Mouse (Mus musculus) hindbrain, embryonic 11.5 days (tissue): ENCODE measurements around the gene Cadm2. TPM values are rescaled to one million over a fixed set of nuclear protein-coding genes. Genes with fewer than 3 reads are reported as not detected.

Source experiments
- ATAC-seq: fragments of 200-750 bp; cut with Nextera tagmentation; 2 replicates; pipeline ENCODE4 v1.8.0; 2017; ENCODE audit warnings: mild to moderate bottlenecking, moderate TSS enrichment, moderate library complexity; ENCODE audit not compliant: low FRiP score
- DNase-seq: peaks from one replicate; pipeline ENCODE4 v3.0.0-alpha.2; 2015; ENCODE audit warnings: low spot score
- H3K27ac ChIP-seq: fragments of 300-500 bp; sonication (generic); 2 replicates; pipeline ENCODE4 v1.5.1; 2014; ENCODE audit warnings: mild to moderate bottlenecking, low read depth, low read length
- H3K27me3 ChIP-seq: fragments of 300-500 bp; sonication (generic); 2 replicates; pipeline ENCODE4 v1.6.1; 2014; ENCODE audit warnings: mild to moderate bottlenecking, low read length, moderate library complexity, mixed read lengths; ENCODE audit not compliant: control insufficient read depth, insufficient read depth
- H3K36me3 ChIP-seq: fragments of 300-500 bp; sonication (generic); 2 replicates; pipeline ENCODE4 v1.6.1; 2014; ENCODE audit warnings: mild to moderate bottlenecking, low read length, moderate library complexity, mixed read lengths; ENCODE audit not compliant: control insufficient read depth, insufficient read depth
- H3K4me1 ChIP-seq: fragments of 300-500 bp; sonication (generic); replicated peaks from 2 replicates; pipeline ENCODE4 v1.6.1; 2014; ENCODE audit warnings: low read length, mixed read lengths; ENCODE audit not compliant: control insufficient read depth, insufficient read depth
- H3K4me2 ChIP-seq: fragments of 300-500 bp; sonication (generic); replicated peaks from 2 replicates; pipeline ENCODE4 v1.6.1; 2014; ENCODE audit warnings: mild to moderate bottlenecking, low read depth, low read length
- H3K4me3 ChIP-seq: fragments of 300-500 bp; sonication (generic); 2 replicates; pipeline ENCODE4 v1.5.1; 2014; ENCODE audit warnings: low read depth, low read length
- H3K9ac ChIP-seq: fragments of 300-500 bp; sonication (generic); 2 replicates; pipeline ENCODE4 v1.6.1; 2014; ENCODE audit warnings: low read depth, low read length
- H3K9me3 ChIP-seq: fragments of 300-500 bp; sonication (generic); 2 replicates; pipeline ENCODE4 v1.6.1; 2016; ENCODE audit warnings: low read length; ENCODE audit not compliant: control insufficient read depth
- WGBS: fragments of 180-500 bp; shearing (Covaris S2); extraction: QIAGEN DNeasy Blood & Tissue Kit; methylation state at CpG from one replicate; pipeline ENCODE4 v1.1.7; 2014; 5-methylcytosine and 5-hydroxymethylcytosine counted together
- polyA plus RNA-seq: library from polyadenylated mRNA; unstranded; fragments of >200 nt; fragmentation: Nextera tagmentation; extraction: Ambion mirVana; gene quantifications from 2 replicates; pipeline ENCODE4 v1.2.1, GENCODE M21; 2014

The Cadm2 gene
- polyA plus RNA-seq, 1 experiment from 2014 or later, result 4.2 TPM

DNA sequence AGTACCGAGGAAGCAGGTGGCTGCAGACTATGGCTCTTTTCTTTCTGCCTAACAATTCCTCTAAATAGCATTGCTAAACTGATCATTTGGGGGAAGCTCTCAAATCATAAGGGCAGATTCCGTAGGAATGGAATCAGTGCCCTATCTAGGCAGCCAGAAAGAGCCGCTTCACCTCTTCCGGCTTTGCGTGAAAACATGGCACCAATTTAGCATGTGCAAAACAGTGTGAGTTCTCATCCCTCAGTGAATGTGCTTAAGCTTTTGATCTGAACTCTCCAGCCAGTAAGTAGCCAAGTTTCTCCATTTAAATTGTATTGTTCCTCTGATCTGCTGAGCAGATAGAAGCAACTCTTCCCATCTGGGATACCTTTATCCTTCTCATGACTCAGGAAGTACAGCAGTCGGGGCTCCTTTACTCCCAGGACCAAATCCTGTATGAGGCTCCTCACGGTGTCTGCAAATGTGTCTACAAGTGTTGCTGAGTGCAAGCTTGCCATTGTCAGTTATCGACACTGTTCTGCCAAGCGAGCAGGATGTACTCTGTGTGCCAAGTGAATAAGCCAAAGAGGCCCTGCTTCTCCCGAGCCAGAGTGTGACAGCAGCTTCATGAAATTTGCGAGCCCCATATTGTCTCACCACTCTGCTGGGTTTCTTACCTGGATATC, 970.2 kb downstream of the Cadm2 start:
- Histone ChIP-seq H3K9ac (no peak overlapping the region), H3K27me3 (no peaks in the 10 kb centered on the region), H3K27ac (no peak overlapping the region), H3K4me3 (no peak overlapping the region), H3K4me1 (no peaks in the 10 kb centered on the region), H3K9me3 (no peaks in the 10 kb centered on the region), H3K4me2 (no peak overlapping the region), H3K36me3 (no peaks in the 10 kb centered on the region)
- WGBS, result 95% methylated on average over 11 of the region's 11 CpGs
- ATAC-seq (no peak), DNase-seq (no peak)

DNA sequence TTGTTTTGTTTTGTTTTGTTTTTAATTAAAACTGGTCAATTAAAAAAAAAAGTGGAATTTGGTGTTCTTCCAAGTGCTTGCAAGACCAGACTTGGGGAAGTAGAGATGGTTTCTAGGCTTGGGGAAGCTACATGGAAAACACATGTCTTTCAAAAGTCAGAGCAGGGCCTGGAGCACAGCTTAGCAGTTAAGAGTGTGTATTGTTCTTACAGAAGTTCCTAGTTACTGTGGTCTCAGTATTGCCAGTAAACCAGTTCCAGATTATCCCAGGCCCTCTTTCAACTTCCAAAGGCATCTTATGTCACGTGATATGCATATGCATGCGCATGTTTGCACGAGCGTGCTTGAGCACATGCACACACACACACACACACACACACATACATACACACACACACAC, 972.9 kb downstream of the Cadm2 start:
- no peaks in the 10 kb centered on the region for H3K27me3 ChIP-seq
- H3K27ac ChIP-seq, result no peak overlapping the region
- ATAC-seq (no peak), DNase-seq (no peak)
- no peak overlapping the region for H3K4me3 ChIP-seq
- WGBS, result 92% methylated on average over 4 of the region's 4 CpGs
- no peaks in the 10 kb centered on the region for H3K9me3 ChIP-seq
- no peak overlapping the region for H3K4me2 ChIP-seq
- no peaks in the 10 kb centered on the region for H3K4me1 ChIP-seq
- H3K36me3 ChIP-seq, result no peaks in the 10 kb centered on the region
- no peak overlapping the region for H3K9ac ChIP-seq

DNA sequence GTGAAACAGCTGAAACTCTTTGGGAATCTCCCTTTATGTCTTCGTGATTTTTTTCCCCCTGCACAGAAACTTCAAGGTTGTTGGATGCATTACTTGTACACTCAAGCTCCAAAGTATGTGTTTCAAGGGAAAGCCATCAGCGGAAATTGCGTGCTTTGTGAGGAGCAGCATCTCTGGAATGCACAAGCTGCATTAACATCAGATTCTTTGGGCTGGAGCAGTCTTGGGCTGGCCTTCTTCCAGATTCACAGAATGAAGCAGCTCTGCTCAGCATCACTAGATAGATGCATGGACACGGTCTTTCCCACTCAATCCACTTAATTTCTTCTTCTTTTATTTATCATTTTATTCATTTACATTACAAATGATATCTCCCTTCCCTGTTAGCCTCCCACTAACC, 977.1 kb downstream of the Cadm2 start:
- no peaks in the 10 kb centered on the region for H3K36me3 ChIP-seq
- no peaks in the 10 kb centered on the region for H3K9me3 ChIP-seq
- H3K4me3 ChIP-seq, result no peak overlapping the region
- no peak for DNase-seq
- H3K27ac ChIP-seq, result no peak overlapping the region
- H3K27me3 ChIP-seq, result no peaks in the 10 kb centered on the region
- 83% methylated on average over 4 of the region's 4 CpGs for WGBS
- H3K4me2 ChIP-seq, result no peak overlapping the region
- no peak for ATAC-seq
- H3K4me1 ChIP-seq, result no peaks in the 10 kb centered on the region
- no peak overlapping the region for H3K9ac ChIP-seq

DNA sequence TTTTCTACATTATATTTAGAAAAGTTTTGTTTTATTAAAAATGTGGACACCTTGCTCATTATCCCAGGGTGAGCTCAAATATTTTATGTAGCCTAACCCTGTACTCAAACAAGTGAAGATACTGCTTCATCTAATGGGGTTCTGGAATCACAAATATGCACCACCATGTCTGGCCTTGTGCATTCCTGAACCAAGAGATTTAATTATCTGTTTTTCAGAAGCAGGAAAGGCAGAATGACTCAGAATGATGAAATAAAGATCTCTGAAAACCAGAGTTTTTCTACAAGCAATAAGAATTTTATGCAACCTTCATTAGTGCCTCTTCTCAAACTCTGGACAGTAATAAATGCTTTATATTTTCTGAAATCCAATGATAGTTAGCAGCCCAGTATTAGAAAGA, 993.2 kb downstream of the Cadm2 start:
- DNase-seq, result no peak
- no peaks in the 10 kb centered on the region for H3K4me1 ChIP-seq
- no peaks in the 10 kb centered on the region for H3K27me3 ChIP-seq
- H3K4me2 ChIP-seq, result no peak overlapping the region
- no peak overlapping the region for H3K9ac ChIP-seq
- no peak overlapping the region for H3K27ac ChIP-seq
- no peak overlapping the region for H3K4me3 ChIP-seq
- no peaks in the 10 kb centered on the region for H3K9me3 ChIP-seq
- ATAC-seq, result no peak
- H3K36me3 ChIP-seq, result no peaks in the 10 kb centered on the region

DNA sequence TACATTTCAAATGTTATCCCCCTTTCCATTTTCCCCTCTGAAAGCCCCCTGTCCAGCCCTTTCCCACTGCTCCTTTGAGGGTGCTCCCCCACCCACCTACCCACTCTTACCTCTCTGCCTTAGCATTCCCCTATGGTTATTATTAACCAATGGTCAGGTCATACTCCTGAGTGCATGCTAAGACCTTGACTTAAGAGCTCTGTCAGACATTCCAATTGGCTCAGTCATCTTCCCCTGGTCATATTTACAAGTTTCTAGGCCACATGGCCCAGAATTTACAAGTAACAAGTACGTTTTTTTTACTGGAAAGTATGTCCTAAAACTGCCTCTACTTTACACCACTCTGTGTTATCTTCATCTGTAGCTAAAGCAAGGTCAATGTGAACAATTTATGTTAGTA, 998.3 kb downstream of the Cadm2 start:
- no peaks in the 10 kb centered on the region for H3K36me3 ChIP-seq
- H3K4me3 ChIP-seq, result no peak overlapping the region
- DNase-seq (no peak), ATAC-seq (no peak)
- no peaks in the 10 kb centered on the region for H3K9me3 ChIP-seq
- H3K4me1 ChIP-seq, result no peaks in the 10 kb centered on the region
- H3K4me2 ChIP-seq, result no peak overlapping the region
- H3K9ac ChIP-seq, result no peak overlapping the region
- 67% methylated on average over 1 of the region's 1 CpGs for WGBS
- no peak overlapping the region for H3K27ac ChIP-seq
- H3K27me3 ChIP-seq, result no peaks in the 10 kb centered on the region

DNA sequence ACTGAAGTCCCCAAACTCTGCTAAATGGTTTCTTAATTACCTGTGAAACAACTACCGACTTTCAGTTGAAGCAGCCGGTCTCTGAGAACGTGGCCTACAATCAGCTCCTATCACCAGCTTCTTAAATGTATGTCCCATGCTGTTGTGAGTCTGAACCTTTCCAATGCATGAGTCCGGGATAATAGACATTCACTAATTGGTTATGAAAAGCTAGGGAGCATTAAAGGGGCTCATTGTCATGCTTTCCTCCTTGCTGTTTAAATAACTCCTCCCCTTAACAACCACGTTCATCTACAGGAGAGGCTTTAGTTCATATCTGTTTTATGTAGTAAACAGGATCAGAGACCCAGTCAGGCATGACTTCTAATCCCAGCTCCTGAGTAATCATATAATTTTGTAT, 1008.1 kb downstream of the Cadm2 start:
- no peak overlapping the region for H3K4me2 ChIP-seq
- no peak overlapping the region for H3K27ac ChIP-seq
- no peak overlapping the region for H3K9ac ChIP-seq
- no peaks in the 10 kb centered on the region for H3K9me3 ChIP-seq
- WGBS, result 64% methylated on average over 5 of the region's 5 CpGs
- ATAC-seq (no peak), DNase-seq (no peak)
- H3K27me3 ChIP-seq, result no peaks in the 10 kb centered on the region
- H3K36me3 ChIP-seq, result no peaks in the 10 kb centered on the region
- H3K4me1 ChIP-seq, result no peaks in the 10 kb centered on the region
- no peak overlapping the region for H3K4me3 ChIP-seq
